Mouse (Mus musculus) adrenal gland, postnatal 25 days (tissue): ENCODE results near the gene Gm16253. TPM values are rescaled to one million over a fixed set of nuclear protein-coding genes. Genes with fewer than 3 reads are reported as not detected.
"Not testable (repeated sequence)": the region's sequence is repeated elsewhere in the genome, so short reads cannot be mapped to it uniquely, and the experiment has no call there.

ENCODE experiments used
- DNase-seq: peaks from one replicate; pipeline ENCODE4 v3.0.0; 2021; ENCODE audit warnings: mixed read lengths
- total RNA-seq: library from RNA; stranded (reverse); gene quantifications from 2 replicates; pipeline ENCODE4 v1.2.3, GENCODE M21; 2021

Gene Gm16253
- total RNA-seq, 1 experiment from 2014 or later = not detected

DNA sequence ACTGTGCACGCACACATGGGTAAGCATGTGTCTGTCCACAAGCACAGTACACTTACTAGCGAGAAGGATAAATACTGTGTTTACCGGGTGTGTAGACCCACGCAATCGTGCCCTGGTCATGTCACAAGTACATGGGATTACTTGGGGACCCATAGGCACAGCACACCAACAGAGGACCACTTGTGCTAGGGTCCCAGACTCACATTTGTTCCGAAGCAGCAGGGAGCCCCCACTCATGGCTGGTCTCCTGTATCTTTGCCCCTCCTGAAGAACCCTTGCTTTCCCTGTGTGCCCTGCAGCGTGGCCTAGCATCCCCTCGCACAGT lies 22.2 kb downstream of the Gm16253 start:
- no peak for DNase-seq

DNA sequence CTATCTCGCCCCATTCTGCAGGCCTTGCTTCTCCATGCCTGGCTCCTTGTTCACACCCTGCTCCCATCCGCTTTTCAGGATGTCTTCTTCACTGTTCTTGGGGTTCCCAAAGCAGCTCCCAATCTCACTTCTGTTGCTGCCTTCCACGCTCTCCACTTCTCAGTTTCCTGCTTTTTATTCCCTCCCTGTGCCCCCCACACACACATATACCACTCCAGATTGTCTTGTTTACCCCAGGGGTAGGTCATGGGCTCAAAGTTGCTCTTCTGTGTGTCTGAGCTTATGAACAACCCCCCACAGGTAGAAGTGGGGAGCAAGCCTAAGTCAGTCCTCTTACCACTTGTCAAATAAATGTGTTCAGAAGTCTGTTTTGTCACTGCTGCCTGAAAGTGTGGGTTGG lies 22.6 kb downstream of the Gm16253 start:
- no peak for DNase-seq

DNA sequence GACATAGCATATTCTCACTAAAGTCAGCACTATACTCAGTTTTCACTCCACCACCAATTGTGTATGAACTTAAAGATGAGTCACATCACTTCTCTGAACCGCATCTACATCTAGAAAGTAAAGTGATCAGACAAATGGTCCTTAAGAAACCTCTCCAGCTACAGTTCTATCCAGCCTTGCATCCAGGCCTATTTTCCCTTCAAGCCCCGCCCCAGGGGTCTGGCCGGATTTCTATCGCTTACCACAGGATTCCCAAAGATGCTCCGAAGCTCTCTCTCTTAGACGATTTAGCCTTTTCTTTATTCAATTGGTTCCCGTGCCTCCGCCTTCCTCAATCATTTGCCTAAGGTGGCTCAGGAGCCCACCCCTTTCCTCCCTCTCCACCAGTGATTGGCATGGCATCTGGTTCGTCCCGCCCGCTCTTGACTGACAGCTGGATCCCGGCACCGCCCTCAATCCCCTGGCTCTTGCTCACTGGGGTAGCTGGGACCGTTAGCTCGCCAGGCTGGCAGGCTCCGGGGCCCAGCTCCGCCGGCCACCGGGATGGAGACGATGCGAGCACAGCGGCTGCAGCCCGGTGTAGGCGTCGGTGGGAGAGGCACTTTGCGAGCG lies 24.0 kb downstream of the Gm16253 start, which contains the start of gene Lix1l:
Gene Lix1l, plus strand, starts transcription at position 511 of the 612 bp plus-strand sequence.
- peak; percentile 89 for DNase-seq

- peak; percentile 75 for DNase-seq
Measured at GRCm38 (mm10) chr3:96601251-96601787, 24.5 kb downstream of the Gm16253 start.

DNA sequence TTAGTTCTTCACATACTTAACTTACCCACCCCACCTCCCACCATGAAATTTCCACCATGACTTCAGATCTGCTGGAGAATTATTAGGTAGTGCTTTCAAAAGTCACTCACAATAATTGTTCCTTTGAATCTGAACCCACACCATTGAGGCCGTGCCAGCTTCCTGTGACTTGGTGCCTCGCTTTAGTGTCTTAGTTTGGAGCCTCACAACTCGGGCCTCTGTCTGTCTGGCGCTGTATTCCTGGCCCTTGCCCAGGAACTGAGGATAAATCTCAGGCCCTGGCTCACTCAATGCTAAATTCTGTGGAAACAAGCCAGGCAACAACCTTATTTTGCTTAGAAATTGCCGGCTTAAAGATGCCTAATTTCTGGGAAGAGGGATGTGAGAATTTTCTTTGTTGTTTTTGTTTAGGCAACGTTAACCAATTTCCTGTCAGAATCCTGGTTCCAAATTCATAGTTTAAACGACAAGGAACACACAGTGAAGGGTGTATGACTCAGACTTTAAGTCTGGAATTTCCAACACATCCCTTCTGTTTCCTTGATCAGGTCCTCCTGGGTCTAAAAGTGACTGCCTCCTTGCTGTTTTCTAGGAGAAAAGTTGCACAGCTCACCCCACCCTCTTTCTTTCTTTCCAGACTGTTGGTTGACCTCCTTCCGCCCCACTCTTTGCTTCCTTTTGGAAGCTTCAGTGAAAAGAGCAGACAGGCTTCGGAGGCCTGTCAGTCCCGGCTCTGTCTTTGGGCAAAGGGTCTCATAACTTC lies 25.3 kb downstream of the Gm16253 start:
- peak; percentile 42 for DNase-seq

- DNase-seq = no peak
Measured at GRCm38 (mm10) chr3:96602704-96603084, 25.9 kb downstream of the Gm16253 start.

GRCm38 (mm10) chr3:96603311-96603710 lies 26.5 kb downstream of the Gm16253 start:
- no peak for DNase-seq

GRCm38 (mm10) chr3:96606007-96606406 lies 29.2 kb downstream of the Gm16253 start:
- DNase-seq = not testable (repeated sequence)

DNA sequence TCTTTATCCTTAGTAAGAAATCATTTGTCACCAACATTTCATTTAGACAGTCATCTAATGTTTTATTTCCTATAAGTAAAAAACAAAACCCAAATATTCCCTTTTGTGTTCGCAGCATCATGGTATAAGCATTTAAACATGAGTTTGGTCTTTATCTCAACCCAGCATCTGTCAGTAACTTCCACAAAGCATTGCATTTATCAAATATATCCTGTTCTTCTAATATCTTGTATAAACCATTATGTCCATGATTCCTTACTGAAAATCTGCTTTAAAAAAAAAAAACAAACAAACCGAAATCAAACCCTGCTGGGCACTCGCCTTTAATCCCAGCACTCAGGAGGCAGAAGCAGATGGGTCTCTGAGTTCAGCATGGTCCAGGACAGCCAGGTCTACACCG lies 29.8 kb downstream of the Gm16253 start:
- DNase-seq = no peak

GRCm38 (mm10) chr3:96617941-96618340 lies 41.2 kb downstream of the Gm16253 start:
- no peak for DNase-seq

GRCm38 (mm10) chr3:96623201-96623600 lies 46.4 kb downstream of the Gm16253 start:
- no peak for DNase-seq

DNA sequence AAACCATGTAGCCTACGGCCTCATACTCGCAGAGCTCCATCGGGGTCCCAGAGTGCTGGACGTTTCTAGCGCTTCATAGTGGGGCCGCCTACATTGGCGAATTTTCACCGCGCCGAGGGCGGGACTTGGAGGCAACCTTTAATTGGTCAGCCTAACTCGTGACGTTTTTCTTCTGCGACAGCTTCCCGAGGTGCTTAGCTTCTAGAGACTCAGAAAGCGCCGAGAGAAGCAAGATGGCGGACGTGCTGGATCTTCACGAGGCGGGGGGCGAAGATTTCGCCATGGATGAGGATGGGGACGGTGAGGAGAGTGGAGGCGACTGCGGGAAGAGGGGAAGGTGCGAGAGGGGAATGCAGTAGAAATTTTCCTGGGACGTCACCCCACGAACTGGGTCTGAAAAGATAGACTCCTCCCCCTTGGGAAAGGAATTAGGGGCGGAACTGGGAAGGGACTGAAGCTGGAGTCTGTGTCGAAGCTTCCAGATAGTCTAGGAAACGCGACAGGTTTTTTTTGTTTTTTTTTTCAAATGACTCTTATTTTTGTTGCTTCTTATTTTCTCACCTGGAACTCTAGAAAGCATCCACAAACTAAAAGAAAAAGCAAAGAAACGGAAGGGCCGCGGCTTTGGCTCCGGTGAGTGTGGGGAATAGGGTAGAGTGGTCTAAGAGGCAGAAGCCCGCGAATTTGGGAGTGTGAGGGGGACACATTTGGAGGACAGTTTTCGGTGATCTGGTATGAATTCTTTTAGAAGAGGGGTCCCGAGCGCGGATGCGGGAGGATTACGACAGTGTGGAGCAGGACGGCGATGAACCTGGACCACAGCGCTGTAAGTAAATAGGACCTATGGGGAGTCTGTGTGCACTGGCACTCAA lies 53.2 kb downstream of the Gm16253 start, which contains the start of gene Rbm8a:
Gene Rbm8a, plus strand, starts transcription at position 205 of the 872 bp plus-strand sequence.
- peak; percentile 92 for DNase-seq

Other genes starting within 250 kb of the Gm16253 start
- not detected in 2 replicates for gene BC107364, start 124.7 kb upstream of the Gm16253 start, total RNA-seq
- gene Hfe2, start 51.8 kb upstream of the Gm16253 start, total RNA-seq = not detected in 2 replicates
- gene Txnip, start 19.0 kb upstream of the Gm16253 start, total RNA-seq = 421 and 586 TPM in 2 replicates
- 37.7 and 44.9 TPM in 2 replicates for gene Polr3gl, start 17.2 kb downstream of the Gm16253 start, total RNA-seq
- 0.71 and 0.97 TPM in 2 replicates for gene Ankrd34a, start 19.7 kb downstream of the Gm16253 start, total RNA-seq
- 32.9 and 50.0 TPM in 2 replicates for gene Lix1l, start 24.2 kb downstream of the Gm16253 start, total RNA-seq
- 72.9 and 97.5 TPM in 2 replicates for gene Rbm8a, start 52.9 kb downstream of the Gm16253 start, total RNA-seq
- gene Pex11b, start 58.4 kb downstream of the Gm16253 start, total RNA-seq = 41.6 and 58.7 TPM in 2 replicates
- 0.55 and 0.71 TPM in 2 replicates for gene Gm42957, start 58.5 kb downstream of the Gm16253 start, total RNA-seq
- gene Itga10, start 68.6 kb downstream of the Gm16253 start, total RNA-seq = 1.9 and 2.0 TPM in 2 replicates
- gene Ankrd35, start 93.1 kb downstream of the Gm16253 start, total RNA-seq = 2.3 and 3.2 TPM in 2 replicates
- 27.6 and 33.1 TPM in 2 replicates for gene Pias3, start 119.4 kb downstream of the Gm16253 start, total RNA-seq
- gene Nudt17, start 131.6 kb downstream of the Gm16253 start, total RNA-seq = 0.67 TPM in 1 of 2 replicates, not detected in the other
- 27.5 and 32.4 TPM in 2 replicates for gene Polr3c, start 150.6 kb downstream of the Gm16253 start, total RNA-seq
- gene Rnf115, start 150.7 kb downstream of the Gm16253 start, total RNA-seq = 36.7 and 37.2 TPM in 2 replicates